Mouse (Mus musculus) ES-E14 (cell line): ENCODE measurements around the gene Ylpm1.

Experiments used
- ZC3H11A ChIP-seq: IDR thresholded peaks from 2 replicates; pipeline ENCODE4 v1.6.1; 2012; ENCODE audit warnings: low read depth, mild to moderate bottlenecking, inconsistent platforms, low read length, borderline replicate concordance
- ZNF384 ChIP-seq: IDR thresholded peaks from 2 replicates; pipeline ENCODE4 v1.6.1; 2012; ENCODE audit warnings: low read depth, low read length, inconsistent platforms

- TF ChIP-seq ZC3H11A = no peak
- no peak for TF ChIP-seq ZNF384
These were observed 16.1 kb downstream of the Ylpm1 start for GRCm38 (mm10) chr12:85012185-85012584.
